Mouse (Mus musculus) central nervous system, embryonic 18 days (tissue): ENCODE results near the gene Cnp. TPM values are rescaled to one million over a fixed set of nuclear protein-coding genes. Genes with fewer than 3 reads are reported as not detected.

ENCODE experiments used
- polyA plus RNA-seq: library from polyadenylated mRNA; depleted of rRNA; stranded (reverse); fragments of >200 nt; gene quantifications from 2 replicates; pipeline ENCODE4 v1.2.3, GENCODE M21; 2012; rRNA removed

The Cnp gene
- polyA plus RNA-seq: 32.3 and 38.8 TPM in 2 replicates

GRCm38 (mm10) chr11:100574708-100575483, at the start of gene Cnp:
TSS of gene Cnp (plus strand) at chr11:100574904.

GRCm38 (mm10) chr11:100527458-100528374, 47.0 kb upstream of the Cnp start, which contains the start of gene Acly:
TSS of gene Acly (minus strand) at chr11:100528000.

GRCm38 (mm10) chr11:100544832-100545745, 29.6 kb upstream of the Cnp start, which contains the start of gene Ttc25:
TSS of gene Ttc25 (plus strand) at chr11:100545607.

GRCm38 (mm10) chr11:100618761-100619484, 44.2 kb downstream of the Cnp start, which contains the start of gene Nkiras2:
TSS of gene Nkiras2 (plus strand) at chr11:100619244.

GRCm38 (mm10) chr11:100619982-100620381, 45.3 kb downstream of the Cnp start, which contains the start of gene Dnajc7:
TSS of gene Dnajc7 (minus strand) at chr11:100620168.

Other genes with a start within 250 kb of the Cnp start
- gene Gast, start 240.5 kb upstream of the Cnp start, polyA plus RNA-seq: 0.16 and 0.25 TPM in 2 replicates
- gene Hap1, start 218.8 kb upstream of the Cnp start, polyA plus RNA-seq: 272 and 284 TPM in 2 replicates
- 57.0 and 66.3 TPM in 2 replicates for gene Jup, start 177.1 kb upstream of the Cnp start, polyA plus RNA-seq
- gene P3h4, start 160.1 kb upstream of the Cnp start, polyA plus RNA-seq: 18.6 and 21.5 TPM in 2 replicates
- 15.9 and 24.1 TPM in 2 replicates for gene Fkbp10, start 159.2 kb upstream of the Cnp start, polyA plus RNA-seq
- 119 and 121 TPM in 2 replicates for gene Nt5c3b, start 133.1 kb upstream of the Cnp start, polyA plus RNA-seq
- 1.2 and 1.4 TPM in 2 replicates for gene Klhl10, start 133.0 kb upstream of the Cnp start, polyA plus RNA-seq
- gene Klhl11, start 102.2 kb upstream of the Cnp start, polyA plus RNA-seq: 7.3 and 7.7 TPM in 2 replicates
- gene Acly, start 46.9 kb upstream of the Cnp start, polyA plus RNA-seq: 170 and 173 TPM in 2 replicates
- 1.2 and 1.4 TPM in 2 replicates for gene Ttc25, start 29.3 kb upstream of the Cnp start, polyA plus RNA-seq
- gene Nkiras2, start 44.3 kb downstream of the Cnp start, polyA plus RNA-seq: 76.1 and 76.4 TPM in 2 replicates
- gene Dnajc7, start 45.3 kb downstream of the Cnp start, polyA plus RNA-seq: 192 and 206 TPM in 2 replicates
- gene Zfp385c, start 117.6 kb downstream of the Cnp start, polyA plus RNA-seq: 0.34 and 1.4 TPM in 2 replicates
- 2.8 and 3.5 TPM in 2 replicates for gene Dhx58, start 129.4 kb downstream of the Cnp start, polyA plus RNA-seq
- 59.7 and 62.8 TPM in 2 replicates for gene Kat2a, start 137.6 kb downstream of the Cnp start, polyA plus RNA-seq
- not detected in 2 replicates for gene Hspb9, start 138.9 kb downstream of the Cnp start, polyA plus RNA-seq
- 233 and 236 TPM in 2 replicates for gene Rab5c, start 163.3 kb downstream of the Cnp start, polyA plus RNA-seq
- gene Kcnh4, start 185.0 kb downstream of the Cnp start, polyA plus RNA-seq: 28.5 and 34.1 TPM in 2 replicates
- 2.1 and 3.4 TPM in 2 replicates for gene Hcrt, start 188.0 kb downstream of the Cnp start, polyA plus RNA-seq
- 8.3 and 8.5 TPM in 2 replicates for gene Ghdc, start 196.1 kb downstream of the Cnp start, polyA plus RNA-seq